Mouse (Mus musculus) stomach, postnatal 0 days (tissue): ENCODE measurements around the gene Sh2d3c. TPM values are rescaled to one million over a fixed set of nuclear protein-coding genes. Genes with fewer than 3 reads are reported as not detected.

Source experiments
- ATAC-seq: fragments of 200-750 bp; cut with Nextera tagmentation; 2 replicates; pipeline ENCODE4 v1.8.0; 2017; ENCODE audit not compliant: low FRiP score, low TSS enrichment
- DNase-seq: peaks from one replicate; pipeline ENCODE4 v3.0.0-alpha.2; 2016; ENCODE audit warnings: low spot score
- H3K27ac ChIP-seq: fragments of 300-500 bp; sonication (generic); replicated peaks from 2 replicates; pipeline ENCODE4 v1.5.1; 2014; ENCODE audit warnings: mild to moderate bottlenecking, control low read depth
- H3K27me3 ChIP-seq: fragments of 300-500 bp; sonication (generic); 2 replicates; pipeline ENCODE4 v1.6.1; 2014; ENCODE audit warnings: low read length; ENCODE audit not compliant: control insufficient read depth, insufficient read depth
- H3K36me3 ChIP-seq: fragments of 300-500 bp; sonication (generic); 2 replicates; pipeline ENCODE4 v1.6.1; 2014; ENCODE audit warnings: low read length, mixed read lengths; ENCODE audit not compliant: control insufficient read depth, insufficient read depth
- H3K4me1 ChIP-seq: fragments of 300-500 bp; sonication (generic); replicated peaks from 2 replicates; pipeline ENCODE4 v1.6.1; 2014; ENCODE audit warnings: antibody characterized with exemption; ENCODE audit not compliant: control insufficient read depth, insufficient read depth
- H3K4me2 ChIP-seq: fragments of 300-500 bp; sonication (generic); replicated peaks from 2 replicates; pipeline ENCODE4 v1.6.1; 2014; ENCODE audit warnings: low read depth, mild to moderate bottlenecking, control low read depth, moderate library complexity
- H3K4me3 ChIP-seq: fragments of 300-500 bp; sonication (generic); 2 replicates; pipeline ENCODE4 v1.5.1; 2014; ENCODE audit warnings: low read depth, low read length, control low read depth
- H3K9ac ChIP-seq: fragments of 300-500 bp; sonication (generic); 2 replicates; pipeline ENCODE4 v1.6.1; 2014; ENCODE audit warnings: mild to moderate bottlenecking, low read length, control low read depth, mixed read lengths
- H3K9me3 ChIP-seq: fragments of 300-500 bp; sonication (generic); 2 replicates; pipeline ENCODE4 v1.6.1; 2016; ENCODE audit warnings: low read length; ENCODE audit not compliant: control insufficient read depth
- CTCF ChIP-seq: IDR thresholded peaks from 2 replicates; pipeline ENCODE4 v1.5.1; 2016; ENCODE audit warnings: antibody characterized with exemption, low read depth, mild to moderate bottlenecking, moderate library complexity
- EP300 ChIP-seq: optimal IDR thresholded peaks from 2 replicates; pipeline ENCODE3; 2016; ENCODE audit warnings: antibody characterized with exemption
- WGBS: fragments of 180-500 bp; shearing (Covaris S2); extraction: QIAGEN DNeasy Blood & Tissue Kit; methylation state at CpG from one replicate; pipeline ENCODE4 v1.1.7; 2014; 5-methylcytosine and 5-hydroxymethylcytosine counted together
- polyA plus RNA-seq: library from polyadenylated mRNA; unstranded; fragments of >200 nt; fragmentation: Nextera tagmentation; extraction: Ambion mirVana; gene quantifications from 2 replicates; pipeline ENCODE4 v1.2.1, GENCODE M21; 2015

The Sh2d3c gene
- polyA plus RNA-seq, 1 experiment from 2014 or later: 7.7 TPM

DNA sequence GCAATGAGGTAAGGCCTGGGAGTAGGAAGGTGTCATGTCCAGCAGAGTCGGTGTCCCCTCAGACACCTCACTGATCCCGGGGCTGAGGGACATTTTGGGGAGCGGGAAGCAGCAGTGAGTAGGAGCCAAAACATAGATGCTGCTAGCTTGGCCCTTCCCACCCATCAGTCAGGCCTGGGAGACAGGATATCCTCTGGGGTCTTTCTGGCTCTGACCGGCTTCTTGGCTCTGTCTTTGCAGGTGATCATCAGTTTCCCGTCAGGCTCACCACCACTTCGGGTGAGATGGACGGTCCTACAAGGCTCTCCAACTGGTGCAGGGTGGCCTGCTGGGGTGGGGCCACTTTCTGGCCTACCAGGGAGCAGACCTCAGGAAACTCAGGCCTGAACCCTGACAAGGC is 43.2 kb upstream of the Sh2d3c start:
- TF ChIP-seq CTCF: no peak
- no peak for TF ChIP-seq EP300
- ATAC-seq (no peak), DNase-seq (no peak)
- no peak overlapping the region for H3K4me2 ChIP-seq
- no peaks in the 10 kb centered on the region; the same call in 1 of the 2 replicates for H3K4me1 ChIP-seq
- no peaks in the 10 kb centered on the region for H3K9me3 ChIP-seq
- no peak overlapping the region for H3K4me3 ChIP-seq
- WGBS: 85% methylated on average over 7 of the region's 7 CpGs
- H3K9ac ChIP-seq: no peak overlapping the region
- peaks cover 5% of the 10 kb centered on the region; the same call in 1 of the 2 replicates for H3K36me3 ChIP-seq
- no peaks in the 10 kb centered on the region for H3K27me3 ChIP-seq
- no peak overlapping the region for H3K27ac ChIP-seq

DNA sequence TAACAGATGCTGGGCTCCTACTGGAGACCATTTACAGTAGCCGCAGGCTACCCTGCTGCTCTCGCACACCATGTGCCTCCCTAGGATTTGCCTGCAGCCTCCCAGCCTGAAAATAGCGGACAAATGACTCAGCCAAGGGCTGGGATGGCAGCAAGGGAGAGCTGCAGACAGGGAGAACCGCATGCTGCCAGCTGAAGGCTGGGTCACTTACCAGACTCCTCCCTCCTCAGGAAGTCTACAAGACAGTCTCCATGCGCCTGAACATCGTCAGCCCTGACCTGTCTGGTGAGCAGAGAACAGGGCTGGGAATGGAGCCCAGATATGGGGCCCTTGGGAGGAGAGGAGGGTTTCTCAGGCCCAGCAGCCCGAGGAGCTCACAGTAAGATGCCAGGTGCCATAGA is 40.8 kb upstream of the Sh2d3c start:
- no peak overlapping the region for H3K9ac ChIP-seq
- no peak for TF ChIP-seq EP300
- TF ChIP-seq CTCF: no peak
- DNase-seq: peak; percentile 51

DNA sequence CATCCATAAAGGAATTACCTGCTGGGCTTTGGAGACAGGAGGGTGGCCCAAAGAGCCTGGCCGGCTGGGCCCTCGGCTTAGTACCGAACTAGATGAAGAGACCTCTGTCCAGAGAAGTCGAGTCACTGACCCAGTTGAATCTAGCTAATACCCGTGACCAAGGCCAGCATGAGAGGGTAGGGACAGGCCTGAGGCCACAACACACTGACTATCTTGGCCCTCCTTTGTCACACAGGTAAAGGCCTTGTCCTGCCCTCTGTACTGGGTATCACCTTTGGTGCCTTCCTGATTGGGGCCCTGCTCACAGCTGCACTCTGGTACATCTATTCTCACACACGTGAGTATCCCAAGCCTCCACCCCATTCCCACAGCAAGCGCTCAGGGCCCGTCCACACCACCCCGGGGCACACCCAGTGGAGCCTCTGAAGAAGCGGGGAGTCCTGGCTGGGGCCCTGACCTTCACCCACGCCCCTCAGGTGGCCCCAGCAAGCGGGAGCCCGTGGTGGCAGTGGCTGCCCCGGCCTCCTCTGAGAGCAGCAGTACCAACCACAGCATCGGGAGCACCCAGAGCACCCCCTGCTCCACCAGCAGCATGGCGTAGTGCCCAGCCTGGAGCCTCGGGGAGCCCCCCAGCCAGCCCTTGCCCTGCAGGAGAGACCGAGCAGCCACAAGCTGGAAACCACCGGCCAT is 39.7 kb upstream of the Sh2d3c start:
- H3K27ac ChIP-seq: peak overlapping the region; percentile 74
- H3K4me3 ChIP-seq: no peak overlapping the region
- H3K4me2 ChIP-seq: no peak overlapping the region
- ATAC-seq (no peak), DNase-seq (no peak)
- H3K27me3 ChIP-seq: no peaks in the 10 kb centered on the region
- WGBS: 73% methylated on average over 19 of the region's 19 CpGs
- no peaks in the 10 kb centered on the region; the same call in 1 of the 2 replicates for H3K4me1 ChIP-seq
- no peaks in the 10 kb centered on the region for H3K9me3 ChIP-seq
- H3K36me3 ChIP-seq: peaks cover 20% of the 10 kb centered on the region
- peak overlapping the region; percentile 13; the same call in 1 of the 2 replicates for H3K9ac ChIP-seq
- TF ChIP-seq CTCF (no peak), EP300 (no peak)

More for the DNA sequence above, 40.8 kb upstream of the Sh2d3c start:
- Histone ChIP-seq H3K36me3 (peaks cover 16% of the 10 kb centered on the region), H3K27me3 (no peaks in the 10 kb centered on the region), H3K27ac (peak overlapping the region; percentile 74), H3K4me2 (no peak overlapping the region), H3K4me3 (no peak overlapping the region), H3K9me3 (no peaks in the 10 kb centered on the region), H3K4me1 (no peaks in the 10 kb centered on the region; the same call in 1 of the 2 replicates)
- 26% methylated on average over 7 of the region's 7 CpGs for WGBS
- ATAC-seq: peak; percentile 80

DNA sequence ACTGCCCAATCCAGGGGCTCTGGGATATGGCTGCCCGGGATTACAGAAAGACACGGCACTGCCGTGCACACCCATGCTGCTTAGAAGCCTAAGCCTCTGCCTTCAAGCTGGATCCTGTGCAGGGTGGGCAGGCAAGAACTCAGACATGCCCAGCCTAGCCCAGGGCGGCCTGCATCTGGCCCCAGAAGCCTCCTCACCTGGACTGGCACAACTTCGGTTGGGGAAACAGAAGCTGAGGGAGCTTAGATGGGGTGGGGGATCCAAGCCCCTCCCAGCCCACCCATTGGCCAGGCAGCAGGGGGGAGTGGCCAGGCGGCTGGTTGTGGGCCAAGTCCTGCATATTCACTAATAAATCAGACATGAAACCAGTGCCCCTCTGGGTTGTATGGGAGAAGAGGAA is 39.1 kb upstream of the Sh2d3c start:
- Histone ChIP-seq H3K9me3 (no peaks in the 10 kb centered on the region), H3K27me3 (no peaks in the 10 kb centered on the region), H3K9ac (no peak overlapping the region), H3K27ac (peak overlapping the region; percentile 35), H3K4me1 (no peaks in the 10 kb centered on the region; the same call in 1 of the 2 replicates), H3K36me3 (peaks cover 24% of the 10 kb centered on the region), H3K4me3 (no peak overlapping the region), H3K4me2 (no peak overlapping the region)
- DNase-seq: no peak
- 48% methylated on average over 6 of the region's 6 CpGs for WGBS
- TF ChIP-seq EP300 (no peak), CTCF (no peak)
- ATAC-seq: no peak

DNA sequence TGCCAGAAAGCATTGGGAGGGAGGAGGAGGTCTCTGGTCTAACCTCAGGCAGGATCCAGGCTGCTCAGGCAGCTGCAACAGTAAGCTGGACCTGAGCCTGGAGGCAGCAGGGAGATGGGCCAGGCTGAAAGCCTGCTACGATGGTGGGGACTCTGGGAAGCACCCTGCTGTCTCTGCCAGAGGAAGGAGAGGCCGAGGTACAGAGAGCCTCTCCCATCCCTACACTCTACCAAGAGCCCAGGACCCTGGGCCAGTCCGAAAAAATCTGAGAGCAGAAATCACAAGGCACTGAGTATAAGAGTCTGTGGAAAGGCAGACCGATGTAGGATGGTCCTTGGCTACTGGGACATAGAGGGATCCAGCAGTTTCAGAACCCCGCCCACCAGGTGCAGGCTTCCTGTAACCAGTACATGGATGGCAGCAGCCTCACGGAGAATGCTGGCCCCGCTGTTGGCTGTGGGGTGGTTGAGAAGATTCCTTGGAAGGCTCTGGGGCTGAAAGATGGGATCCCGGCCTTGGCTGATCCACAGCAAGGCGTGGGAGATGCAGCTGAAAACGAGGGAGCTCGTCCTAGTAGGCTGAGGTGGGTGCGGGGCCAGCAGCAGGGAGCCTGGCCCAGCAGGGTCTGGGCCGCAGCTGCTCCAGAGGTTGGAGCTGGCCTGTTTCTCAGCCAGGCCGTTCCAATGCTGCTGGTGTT is 38.0 kb upstream of the Sh2d3c start:
- 74% methylated on average over 14 of the region's 14 CpGs for WGBS
- DNase-seq: no peak

DNA sequence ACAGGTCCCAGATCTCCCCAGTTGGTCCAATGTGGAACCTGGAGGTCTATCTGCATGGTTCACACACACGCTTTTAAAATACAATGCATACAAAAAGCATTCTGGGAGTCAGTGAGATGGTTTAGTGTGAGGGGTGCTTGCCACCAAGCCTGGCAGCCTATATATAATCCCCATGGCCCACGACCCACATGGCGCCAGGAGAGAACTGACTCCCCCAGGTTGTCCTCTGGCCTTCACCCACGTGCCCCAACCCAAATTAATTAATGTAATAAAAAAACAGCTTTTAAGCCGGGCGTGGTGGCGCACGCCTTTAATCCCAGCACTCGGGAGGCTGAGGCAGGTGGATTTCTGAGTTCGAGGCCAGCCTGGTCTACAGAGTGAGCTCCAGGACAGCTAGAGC is 37.2 kb upstream of the Sh2d3c start:
- no peak for ATAC-seq
- Histone ChIP-seq H3K9me3 (no peaks in the 10 kb centered on the region), H3K4me3 (no peak overlapping the region), H3K4me2 (no peak overlapping the region), H3K36me3 (peaks cover 31% of the 10 kb centered on the region), H3K9ac (no peak overlapping the region), H3K27ac (no peak overlapping the region), H3K4me1 (no peaks in the 10 kb centered on the region; the same call in 1 of the 2 replicates), H3K27me3 (no peaks in the 10 kb centered on the region)
- TF ChIP-seq CTCF (no peak), EP300 (no peak)
- 89% methylated on average over 10 of the region's 10 CpGs for WGBS
- DNase-seq: no peak

More for the DNA sequence above, 38.0 kb upstream of the Sh2d3c start:
- 0 out of 2 replicates have a peak overlapping the region, but pooled peaks have one; percentile 8 for H3K9ac ChIP-seq
- no peak for ATAC-seq
- no peaks in the 10 kb centered on the region for H3K9me3 ChIP-seq
- TF ChIP-seq CTCF: no peak
- H3K4me2 ChIP-seq: no peak overlapping the region
- H3K4me1 ChIP-seq: no peaks in the 10 kb centered on the region; the same call in 1 of the 2 replicates
- no peak overlapping the region for H3K4me3 ChIP-seq
- peaks cover 30% of the 10 kb centered on the region for H3K36me3 ChIP-seq
- H3K27ac ChIP-seq: peak overlapping the region; percentile 40; the same call in 1 of the 2 replicates
- H3K27me3 ChIP-seq: no peaks in the 10 kb centered on the region
